Mouse (Mus musculus) left cerebral cortex, adult 18-20 months (tissue): ENCODE measurements around the gene Pbxip1. TPM values are rescaled to one million over a fixed set of nuclear protein-coding genes. Genes with fewer than 3 reads are reported as not detected.

ENCODE experiments used
- DNase-seq, 2 experiments: peaks; one replicate each; pipeline ENCODE4 v3.0.0; 2021 to 2022; ENCODE audit warnings: low spot score in 2 of 2, mixed read lengths in 1 of 2
- total RNA-seq, 2 experiments: library from RNA; stranded (reverse); gene quantifications; 2 replicates each; pipeline ENCODE4 v1.2.3; 2021

The Pbxip1 gene
- total RNA-seq, 2 experiments from 2014 or later, result 33.9 to 34.4 TPM

DNA sequence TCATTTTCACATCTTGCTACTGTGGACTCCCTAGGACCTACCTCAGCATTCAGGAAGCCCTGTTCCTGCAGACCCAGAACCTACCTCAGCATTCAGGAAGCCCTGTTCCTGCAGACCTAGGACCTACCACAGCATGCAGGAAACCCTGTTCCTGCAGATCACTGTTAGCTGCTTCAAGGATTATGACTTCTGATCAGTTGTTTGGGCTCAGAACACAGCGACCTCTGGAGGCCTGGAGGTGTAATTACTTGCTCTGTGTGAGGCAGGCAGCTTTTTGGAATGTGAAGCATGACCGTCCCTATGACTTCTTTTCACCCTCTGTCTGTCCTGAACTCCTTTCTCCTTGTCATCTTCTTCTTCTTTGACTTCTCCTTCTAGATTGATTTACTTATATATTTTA lies 45.0 kb downstream of the Pbxip1 start:
- DNase-seq, result no peak

DNA sequence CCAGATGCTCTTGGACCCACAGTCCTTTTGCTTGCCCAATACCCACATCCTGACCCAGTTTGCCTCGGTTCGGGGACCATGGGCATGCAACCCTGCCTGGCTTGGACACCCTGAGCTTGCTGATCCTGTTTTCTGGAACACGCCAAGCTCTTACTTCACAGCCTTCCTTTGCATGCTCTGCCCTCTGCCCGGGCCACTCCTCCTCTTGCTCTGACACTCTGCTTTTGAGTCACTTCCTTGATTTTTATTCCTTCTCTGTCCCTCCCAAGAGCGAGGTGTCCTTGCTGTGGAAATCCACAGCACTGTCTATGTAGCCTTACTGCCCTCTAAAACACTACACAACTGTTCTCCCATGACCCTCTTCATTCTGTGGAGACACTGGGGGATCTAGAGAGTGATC lies 45.7 kb downstream of the Pbxip1 start:
- no peak for DNase-seq

DNA sequence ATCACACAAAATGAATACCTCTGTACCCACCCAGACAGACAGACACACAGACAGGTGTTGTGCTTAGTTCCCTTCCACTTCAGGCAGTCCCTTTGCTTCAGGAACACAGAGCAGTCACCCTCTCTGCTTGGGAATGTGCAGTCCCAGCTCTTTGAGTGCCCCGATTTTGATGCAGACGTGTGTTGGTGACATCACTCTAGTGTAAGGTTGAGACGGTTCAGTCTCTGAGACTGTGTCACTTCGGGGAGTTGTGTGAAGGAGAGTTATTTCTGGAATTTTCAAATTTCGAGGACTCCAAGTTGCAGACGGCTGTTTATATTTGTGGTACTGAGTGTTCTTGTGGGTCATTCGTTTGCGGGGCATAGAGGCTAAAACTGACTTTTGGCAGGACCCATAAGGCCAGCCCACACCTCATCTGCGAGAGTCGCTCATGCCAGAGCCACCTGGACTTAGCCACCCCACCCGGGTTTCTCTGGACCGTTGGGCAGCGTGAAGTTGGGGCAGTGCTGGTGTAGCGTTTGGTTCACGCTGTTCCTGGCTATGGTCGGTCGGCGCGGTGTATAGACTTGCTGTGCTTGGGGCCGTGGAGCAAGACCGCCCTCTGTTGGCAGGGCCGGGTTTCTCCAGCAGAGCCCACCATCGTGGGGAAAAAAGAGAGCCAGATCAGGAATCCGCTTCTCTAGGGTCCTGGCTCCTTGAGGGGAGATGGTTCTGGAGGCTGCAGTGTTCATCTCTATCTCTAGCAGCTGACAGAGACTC lies 48.4 kb downstream of the Pbxip1 start:
- DNase-seq, result peak; percentile 41 to 56

DNA sequence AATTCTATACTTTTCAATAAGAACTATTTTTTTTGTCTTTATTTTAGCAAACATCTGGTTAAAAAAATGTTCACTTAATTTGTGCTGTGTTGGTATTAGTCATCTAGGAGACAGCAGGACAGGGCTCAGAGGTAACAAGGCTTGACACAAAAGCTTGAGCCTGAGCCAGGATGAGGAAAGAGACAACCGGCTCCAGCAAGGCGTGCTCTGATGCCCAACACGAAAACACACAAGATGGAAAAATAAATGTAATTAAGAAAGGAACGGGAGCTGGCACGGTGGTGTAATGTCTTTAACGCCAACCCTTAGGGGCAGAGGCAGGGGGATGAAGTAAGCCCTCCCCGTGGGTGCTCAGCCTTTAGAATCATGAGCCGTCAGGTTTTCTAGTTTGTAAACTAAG lies 49.6 kb downstream of the Pbxip1 start:
- DNase-seq, result no peak

DNA sequence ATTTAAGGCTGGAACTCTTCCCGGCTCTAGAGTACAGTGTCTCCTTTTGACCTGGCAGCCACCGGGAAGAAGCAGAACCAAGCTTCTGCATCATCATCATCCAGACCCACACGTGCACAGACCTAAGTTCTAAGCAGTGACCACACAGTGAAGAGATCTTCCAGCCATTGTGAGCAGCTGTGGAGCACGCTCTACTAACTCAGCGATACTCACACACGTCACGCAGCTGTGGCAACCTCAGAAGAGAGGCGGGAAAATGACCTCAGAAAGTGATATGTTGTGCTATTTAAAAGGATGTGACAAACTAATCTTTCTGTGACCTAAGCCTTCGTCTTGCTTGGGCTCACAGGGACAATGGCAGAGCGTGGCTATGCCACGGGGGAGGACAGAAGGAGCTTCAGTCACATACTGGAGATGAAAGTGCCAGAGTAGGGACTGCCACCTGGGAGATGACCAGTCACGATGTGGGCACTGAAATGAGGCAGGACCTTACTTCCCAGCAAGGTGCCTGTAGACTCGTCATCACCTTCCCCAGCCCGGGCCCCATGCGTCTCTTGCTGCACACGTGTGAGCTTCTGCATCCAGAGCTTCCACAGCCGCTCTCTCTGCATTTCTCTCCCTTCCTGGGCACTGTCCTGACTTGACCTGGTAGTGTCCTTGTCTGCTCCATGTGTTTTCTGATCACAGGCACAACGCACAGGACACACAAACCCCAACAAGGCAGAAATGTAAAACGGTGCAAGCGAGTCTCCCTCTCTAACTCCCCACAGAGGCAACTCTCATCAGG lies 50.6 kb downstream of the Pbxip1 start:
- no peak for DNase-seq

DNA sequence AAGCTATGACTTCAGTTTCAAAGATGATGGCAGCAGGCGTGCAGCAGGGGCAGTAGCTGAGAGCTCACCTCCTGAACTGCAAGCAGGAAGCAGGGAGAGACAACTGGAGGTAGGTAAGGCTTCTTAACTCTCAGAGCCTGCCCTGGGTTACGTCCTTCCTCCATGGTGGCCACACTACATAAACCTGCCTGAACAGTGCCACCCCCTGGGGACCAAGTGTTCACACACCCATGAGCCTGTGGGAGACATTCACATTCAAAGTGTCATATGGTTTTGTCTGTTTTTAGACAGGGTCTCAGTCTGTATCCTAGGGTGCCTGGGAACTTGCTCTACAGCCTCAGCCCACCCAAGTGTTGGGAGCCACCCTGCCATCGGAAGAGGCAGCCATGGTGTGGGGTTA lies 54.3 kb downstream of the Pbxip1 start:
- DNase-seq, result no peak

DNA sequence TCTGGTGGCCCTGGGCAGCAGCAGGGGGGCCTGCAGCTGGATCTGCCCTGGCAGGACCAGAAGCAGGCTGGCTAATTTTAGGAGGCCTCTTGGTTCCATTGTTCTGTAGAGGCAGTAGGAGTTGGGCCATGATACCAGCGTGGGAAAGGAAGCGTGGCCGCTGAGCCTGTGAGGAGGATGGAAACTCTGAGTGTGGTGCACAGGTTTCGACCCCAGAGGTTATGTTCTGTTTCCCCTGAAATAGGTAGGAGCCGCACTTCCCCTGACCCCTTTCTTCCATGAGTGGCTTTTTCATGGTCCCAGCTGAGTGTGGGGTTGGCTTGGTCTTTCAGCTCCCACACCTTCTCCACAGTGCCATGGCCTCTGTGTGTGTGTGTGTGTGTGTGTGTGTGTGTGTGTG lies 55.1 kb downstream of the Pbxip1 start:
- no peak for DNase-seq

DNA sequence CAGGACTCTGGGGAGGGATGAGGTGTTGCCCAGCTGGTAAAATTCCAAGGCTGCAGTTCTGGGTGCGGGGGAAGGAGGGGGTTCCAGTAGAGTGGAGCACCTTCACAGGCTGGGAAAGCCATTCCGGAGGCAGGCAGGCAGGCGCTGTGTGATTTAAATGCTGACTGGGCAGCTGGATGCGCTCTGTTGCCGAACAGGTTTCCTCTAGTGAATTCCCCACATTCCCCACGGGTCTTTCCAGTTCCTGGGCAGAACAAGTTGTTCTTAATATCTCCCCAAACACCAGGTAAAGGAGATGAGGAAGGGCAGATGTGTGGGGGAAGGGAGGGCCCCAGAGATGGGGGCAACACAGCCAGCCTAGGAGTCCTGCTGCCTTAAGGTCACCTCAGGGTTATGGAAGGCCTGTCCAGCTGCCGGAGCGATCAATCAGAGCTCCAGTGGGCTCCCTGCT lies 56.2 kb downstream of the Pbxip1 start:
- DNase-seq, result no peak

DNA sequence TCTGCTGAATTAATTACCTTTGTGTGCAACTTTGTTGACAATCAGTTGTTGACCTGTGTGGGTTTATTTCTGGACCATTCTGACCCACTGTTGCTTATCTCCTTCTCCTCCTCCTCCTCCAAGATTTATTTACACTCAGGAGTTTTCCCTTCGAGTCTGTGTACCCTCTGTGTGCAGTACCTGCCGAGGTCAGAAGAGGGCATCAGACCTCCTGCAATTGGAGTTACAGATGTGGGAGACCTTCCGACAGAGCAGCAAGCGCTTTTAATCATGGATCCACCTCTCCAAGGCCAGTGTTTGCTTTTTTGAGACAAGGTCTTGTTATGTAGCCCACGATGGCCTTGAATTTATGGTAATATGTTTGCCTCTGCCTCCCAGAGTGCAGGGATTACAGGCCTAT lies 58.1 kb downstream of the Pbxip1 start:
- DNase-seq, result no peak

DNA sequence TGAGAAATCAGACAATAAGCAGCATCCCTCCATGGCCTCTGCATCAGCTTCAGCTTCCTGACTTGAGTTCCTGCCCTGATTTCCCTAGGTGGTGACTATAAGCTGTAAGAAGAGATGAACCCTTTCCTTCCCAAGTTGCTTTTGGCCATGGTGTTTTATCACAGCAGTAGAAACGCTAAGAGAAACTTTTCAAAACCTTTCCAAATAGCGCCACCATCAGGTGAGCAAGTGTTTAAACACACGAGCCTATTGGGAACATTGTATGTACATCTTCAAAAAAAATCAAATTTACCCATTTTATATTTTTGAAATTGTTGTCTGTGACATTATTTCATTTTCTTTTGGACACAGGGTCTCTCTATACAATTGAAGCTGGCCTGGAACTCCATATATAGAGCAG lies 59.9 kb downstream of the Pbxip1 start:
- DNase-seq, result no peak

DNA sequence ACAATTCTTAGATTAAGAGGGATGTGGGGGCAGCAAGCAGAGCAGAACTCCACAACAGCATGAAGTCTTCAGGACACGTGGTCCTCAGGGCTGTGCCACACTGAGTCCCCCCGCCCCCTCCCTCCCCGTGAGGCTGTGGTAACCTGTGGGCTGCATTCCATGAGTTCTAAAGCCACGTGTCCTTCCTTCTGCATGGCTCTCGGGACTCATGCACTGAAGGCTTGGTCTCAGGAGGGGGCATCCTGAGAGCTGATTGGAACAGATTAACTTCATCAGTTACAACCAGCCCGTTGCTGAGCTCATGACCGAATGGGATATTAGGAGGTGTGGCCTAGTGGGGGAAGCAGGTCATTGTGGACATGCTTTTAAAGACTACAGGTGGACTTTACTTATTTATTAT lies 63.2 kb downstream of the Pbxip1 start:
- DNase-seq, result no peak

Other genes starting within 250 kb of the Pbxip1 start
- gene Gba, start 233.8 kb upstream of the Pbxip1 start, total RNA-seq, result 10 to 100 TPM; 61.5 to 64.9 TPM
- 10 to 100 TPM; 16.0 to 19.4 TPM for gene Thbs3, start 221.5 kb upstream of the Pbxip1 start, total RNA-seq
- gene Mtx1, start 209.6 kb upstream of the Pbxip1 start, total RNA-seq, result 10 to 100 TPM; 83.2 to 97.1 TPM
- gene Muc1, start 207.6 kb upstream of the Pbxip1 start, total RNA-seq, result under 1 TPM; 0.45 to 0.63 TPM
- gene Krtcap2, start 190.7 kb upstream of the Pbxip1 start, total RNA-seq, result 10 to 100 TPM; 66.0 to 67.7 TPM
- gene Trim46, start 190.4 kb upstream of the Pbxip1 start, total RNA-seq, result 10 to 100 TPM; 76.1 to 77.1 TPM
- gene Dpm3, start 177.3 kb upstream of the Pbxip1 start, total RNA-seq, result 10 to 100 TPM; 56.5 to 56.6 TPM
- gene Slc50a1, start 166.1 kb upstream of the Pbxip1 start, total RNA-seq, result 10 to 100 TPM; 35.2 to 35.8 TPM
- 1 to 10 TPM; 5.9 to 8.3 TPM for gene Efna1, start 155.6 kb upstream of the Pbxip1 start, total RNA-seq
- gene Efna3, start 113.7 kb upstream of the Pbxip1 start, total RNA-seq, result 10 to 100 TPM; 58.3 to 60.8 TPM
- under 1 TPM in 1 of 2 experiments, not detected in 1; 0.28 TPM for gene Efna4, start 98.7 kb upstream of the Pbxip1 start, total RNA-seq
- gene Adam15, start 86.7 kb upstream of the Pbxip1 start, total RNA-seq, result 100 to 1,000 TPM in 1 of 2 experiments, 10 to 100 TPM in 1; 99.8 to 102 TPM
- under 1 TPM; 0.19 to 0.42 TPM for gene Dcst2, start 74.7 kb upstream of the Pbxip1 start, total RNA-seq
- gene Dcst1, start 71.5 kb upstream of the Pbxip1 start, total RNA-seq, result not detected
- 10 to 100 TPM; 13.6 to 15.5 TPM for gene Zbtb7b, start 41.9 kb upstream of the Pbxip1 start, total RNA-seq
- 1 to 10 TPM; 3.8 to 6.4 TPM for gene Lenep, start 33.9 kb upstream of the Pbxip1 start, total RNA-seq
- gene Flad1, start 24.8 kb upstream of the Pbxip1 start, total RNA-seq, result 10 to 100 TPM; 31.6 to 36.0 TPM
- 1 to 10 TPM; 2.2 to 2.7 TPM for gene Cks1b, start 18.3 kb upstream of the Pbxip1 start, total RNA-seq
- 10 to 100 TPM; 15.0 to 15.6 TPM for gene Shc1, start 18.3 kb upstream of the Pbxip1 start, total RNA-seq
- 10 to 100 TPM; 57.2 to 66.1 TPM for gene Pygo2, start 6.5 kb upstream of the Pbxip1 start, total RNA-seq
- 10 to 100 TPM; 37.8 to 38.3 TPM for gene Pmvk, start 17.8 kb downstream of the Pbxip1 start, total RNA-seq
- 10 to 100 TPM; 20.4 to 26.9 TPM for gene Kcnn3, start 83.5 kb downstream of the Pbxip1 start, total RNA-seq